Mouse (Mus musculus): ENCODE results near the gene Fndc7. TPM values are rescaled to one million over a fixed set of nuclear protein-coding genes. Genes with fewer than 3 reads are reported as not detected.

The Fndc7 gene
- polyA plus RNA-seq, 1 experiment, result 0.26 TPM

- H3K27me3 ChIP-seq (ENCODE audit: control insufficient read depth, insufficient read depth, insufficient read length), result no peaks in the 10 kb centered on the region
- no peak overlapping the region for H3K4me2 ChIP-seq (ENCODE audit: low read depth)
- no peaks in the 10 kb centered on the region for H3K79me2 ChIP-seq (ENCODE audit: control insufficient read depth, insufficient read depth)
- TF ChIP-seq CEBPB (IDR thresholded peaks at IDR 0.05; ENCODE audit: insufficient read depth, poor library complexity, severe bottlenecking) (no peak), POLR2AphosphoS2 (IDR thresholded peaks at IDR 0.05; ENCODE audit: insufficient read length, low read depth) (no peak), TCF3 (IDR thresholded peaks at IDR 0.05; ENCODE audit: insufficient read length, low read depth) (no peak), REST (IDR thresholded peaks at IDR 0.05; ENCODE audit: insufficient read depth, insufficient read length) (no peak), POLR2A (IDR thresholded peaks at IDR 0.05; ENCODE audit: insufficient read length, low read depth) (no peak), MYOD1 (IDR thresholded peaks at IDR 0.05; ENCODE audit: control insufficient read depth in 1 of 3, insufficient read length in 2 of 3, low read depth in 2 of 3) (no peak), SRF (IDR thresholded peaks at IDR 0.05; ENCODE audit: control insufficient read depth, insufficient read length, low read depth) (no peak), USF1 (IDR thresholded peaks at IDR 0.05; ENCODE audit: low read depth) (no peak)
- H3K4me3 ChIP-seq, result no peak overlapping the region
- no peak overlapping the region for H3ac ChIP-seq (ENCODE audit: control insufficient read depth, insufficient read length)
- H3K36me3 ChIP-seq (ENCODE audit: control insufficient read depth, insufficient read depth), result no peaks in the 10 kb centered on the region
Measured at GRCm38 (mm10) chr3:108850506-108850905, 39.3 kb downstream of the Fndc7 start.

- Histone ChIP-seq H3K27me3 (ENCODE audit: control insufficient read depth, insufficient read depth, insufficient read length) (no peaks in the 10 kb centered on the region), H3K4me2 (ENCODE audit: low read depth) (no peak overlapping the region)
- no peak for TF ChIP-seq POLR2A (IDR thresholded peaks at IDR 0.05; ENCODE audit: insufficient read length, low read depth)
- TF ChIP-seq E2F4 (IDR thresholded peaks at IDR 0.05; ENCODE audit: insufficient read depth), result no peak
- no peak for TF ChIP-seq SRF (IDR thresholded peaks at IDR 0.05; ENCODE audit: control insufficient read depth, insufficient read length, low read depth)
- no peak for TF ChIP-seq REST (IDR thresholded peaks at IDR 0.05; ENCODE audit: insufficient read depth, insufficient read length)
Measured at GRCm38 (mm10) chr3:108846616-108847015, 43.2 kb downstream of the Fndc7 start.

GRCm38 (mm10) chr3:108844521-108844920, 45.3 kb downstream of the Fndc7 start:
- Histone ChIP-seq H3K4me2 (ENCODE audit: low read depth) (peak overlapping the region; percentile 10), H3ac (ENCODE audit: control insufficient read depth, insufficient read length) (no peak overlapping the region), H3K27me3 (ENCODE audit: control insufficient read depth, insufficient read depth, insufficient read length) (no peaks in the 10 kb centered on the region), H3K79me2 (ENCODE audit: control insufficient read depth, insufficient read depth) (peaks cover 3% of the 10 kb centered on the region), H3K36me3 (ENCODE audit: control insufficient read depth, insufficient read depth) (no peaks in the 10 kb centered on the region), H3K4me3 (no peak overlapping the region)
- TF ChIP-seq REST (IDR thresholded peaks at IDR 0.05; ENCODE audit: insufficient read depth, insufficient read length) (no peak), TCF12 (IDR thresholded peaks at IDR 0.05; ENCODE audit: insufficient read depth, poor library complexity, severe bottlenecking) (no peak), USF1 (IDR thresholded peaks at IDR 0.05; ENCODE audit: low read depth) (no peak), MAX (IDR thresholded peaks at IDR 0.05; ENCODE audit: low read depth) (no peak), E2F4 (IDR thresholded peaks at IDR 0.05; ENCODE audit: insufficient read depth) (no peak), MYOD1 (IDR thresholded peaks at IDR 0.05; ENCODE audit: control insufficient read depth in 1 of 3, insufficient read length in 2 of 3, low read depth in 2 of 3) (no peak), POLR2A (IDR thresholded peaks at IDR 0.05; ENCODE audit: insufficient read length, low read depth) (no peak), POLR2AphosphoS2 (IDR thresholded peaks at IDR 0.05; ENCODE audit: insufficient read length, low read depth) (no peak), TCF3 (IDR thresholded peaks at IDR 0.05; ENCODE audit: insufficient read length, low read depth) (no peak), MYOG (IDR thresholded peaks at IDR 0.05; ENCODE audit: control insufficient read depth in 1 of 3, insufficient read depth in 1 of 3, insufficient read length in 2 of 3, low read depth in 2 of 3) (no peak), SRF (IDR thresholded peaks at IDR 0.05; ENCODE audit: control insufficient read depth, insufficient read length, low read depth) (no peak), CEBPB (IDR thresholded peaks at IDR 0.05; ENCODE audit: insufficient read depth, poor library complexity, severe bottlenecking) (no peak)

More at GRCm38 (mm10) chr3:108846616-108847015, 43.2 kb downstream of the Fndc7 start:
- Histone ChIP-seq H3K36me3 (ENCODE audit: control insufficient read depth, insufficient read depth) (no peaks in the 10 kb centered on the region), H3K79me2 (ENCODE audit: control insufficient read depth, insufficient read depth) (no peaks in the 10 kb centered on the region), H3ac (ENCODE audit: control insufficient read depth, insufficient read length) (no peak overlapping the region), H3K4me3 (no peak overlapping the region)

- Histone ChIP-seq H3K79me2 (ENCODE audit: control insufficient read depth, insufficient read depth) (peaks cover 8% of the 10 kb centered on the region), H3K4me2 (ENCODE audit: low read depth) (peak overlapping the region; percentile 10), H3K36me3 (ENCODE audit: control insufficient read depth, insufficient read depth) (no peaks in the 10 kb centered on the region), H3K4me3 (no peak overlapping the region), H3K27me3 (ENCODE audit: control insufficient read depth, insufficient read depth, insufficient read length) (no peaks in the 10 kb centered on the region), H3ac (ENCODE audit: control insufficient read depth, insufficient read length) (no peak overlapping the region)
- TF ChIP-seq USF1 (IDR thresholded peaks at IDR 0.05; ENCODE audit: low read depth) (no peak), POLR2AphosphoS2 (IDR thresholded peaks at IDR 0.05; ENCODE audit: insufficient read length, low read depth) (no peak), MYOD1 (IDR thresholded peaks at IDR 0.05; ENCODE audit: control insufficient read depth in 1 of 3, insufficient read length in 2 of 3, low read depth in 2 of 3) (no peak), MYOG (IDR thresholded peaks at IDR 0.05; ENCODE audit: control insufficient read depth in 1 of 3, insufficient read depth in 1 of 3, insufficient read length in 2 of 3, low read depth in 2 of 3) (no peak), TCF12 (IDR thresholded peaks at IDR 0.05; ENCODE audit: insufficient read depth, poor library complexity, severe bottlenecking) (no peak), SRF (IDR thresholded peaks at IDR 0.05; ENCODE audit: control insufficient read depth, insufficient read length, low read depth) (no peak), POLR2A (IDR thresholded peaks at IDR 0.05; ENCODE audit: insufficient read length, low read depth) (no peak)
Measured at GRCm38 (mm10) chr3:108844026-108844425, 45.8 kb downstream of the Fndc7 start.

- peak overlapping the region; percentile 83 for H3K4me3 ChIP-seq
- TF ChIP-seq MYOG (IDR thresholded peaks at IDR 0.05; ENCODE audit: control insufficient read depth in 1 of 3, insufficient read depth in 1 of 3, insufficient read length in 2 of 3, low read depth in 2 of 3), result no peak
- TF ChIP-seq TCF3 (IDR thresholded peaks at IDR 0.05; ENCODE audit: insufficient read length, low read depth), result no peak
- no peak for TF ChIP-seq TCF12 (IDR thresholded peaks at IDR 0.05; ENCODE audit: insufficient read depth, poor library complexity, severe bottlenecking)
- TF ChIP-seq E2F4 (IDR thresholded peaks at IDR 0.05; ENCODE audit: insufficient read depth), result no peak
- no peaks in the 10 kb centered on the region for H3K36me3 ChIP-seq (ENCODE audit: control insufficient read depth, insufficient read depth)
- H3K27me3 ChIP-seq (ENCODE audit: control insufficient read depth, insufficient read depth, insufficient read length), result no peaks in the 10 kb centered on the region
- peak overlapping the region; percentile 23 for H3ac ChIP-seq (ENCODE audit: control insufficient read depth, insufficient read length)
- H3K4me2 ChIP-seq (ENCODE audit: low read depth), result no peak overlapping the region
- peaks cover 41% of the 10 kb centered on the region for H3K79me2 ChIP-seq (ENCODE audit: control insufficient read depth, insufficient read depth)
Measured at GRCm38 (mm10) chr3:108840716-108841054, 49.1 kb downstream of the Fndc7 start.
